Mouse (Mus musculus) stomach, postnatal 0 days (tissue): ENCODE results near the gene Vmn2r22.
"Not testable (repeated sequence)": the region's sequence is repeated elsewhere in the genome, so short reads cannot be mapped to it uniquely, and the experiment has no call there.

Experiments used
- CTCF ChIP-seq: IDR thresholded peaks from 2 replicates; pipeline ENCODE4 v1.5.1; 2016; ENCODE audit warnings: antibody characterized with exemption, low read depth, mild to moderate bottlenecking, moderate library complexity
- EP300 ChIP-seq: optimal IDR thresholded peaks from 2 replicates; pipeline ENCODE3; 2016; ENCODE audit warnings: antibody characterized with exemption

GRCm38 (mm10) chr6:123650625-123651024, at the start of gene Vmn2r22:
- not testable (repeated sequence) for TF ChIP-seq CTCF, EP300
